Mouse (Mus musculus) embryonic facial prominence, embryonic 14.5 days (tissue): ENCODE measurements around the gene Ybx2. TPM values are rescaled to one million over a fixed set of nuclear protein-coding genes. Genes with fewer than 3 reads are reported as not detected.
A peak's percentile ranks its signal among the peaks of the same experiment; 100 is the strongest.
"Not testable (repeated sequence)": the region's sequence is repeated elsewhere in the genome, so short reads cannot be mapped to it uniquely, and the experiment has no call there.

Experiments used
- ATAC-seq: fragments of 200-750 bp; cut with Nextera tagmentation; 2 replicates; pipeline ENCODE4 v1.8.0; 2017; ENCODE audit warnings: low read depth, moderate number of reproducible peaks, moderate TSS enrichment
- DNase-seq: peaks from one replicate; pipeline ENCODE4 v3.0.0-alpha.2; 2015; ENCODE audit warnings: low spot score
- H3K27ac ChIP-seq: fragments of 300-500 bp; sonication (generic); replicated peaks from 2 replicates; pipeline ENCODE4 v1.5.1; 2014; ENCODE audit warnings: low read depth, mild to moderate bottlenecking, low read length, moderate library complexity
- H3K27me3 ChIP-seq: fragments of 300-500 bp; sonication (generic); replicated peaks from 2 replicates; pipeline ENCODE4 v1.6.1; 2014; ENCODE audit warnings: low read length; ENCODE audit not compliant: control insufficient read depth, insufficient read depth
- H3K36me3 ChIP-seq: fragments of 300-500 bp; sonication (generic); 2 replicates; pipeline ENCODE4 v1.6.1; 2014; ENCODE audit warnings: low read length, mixed read lengths; ENCODE audit not compliant: control insufficient read depth, insufficient read depth
- H3K4me1 ChIP-seq: fragments of 300-500 bp; sonication (generic); 2 replicates; pipeline ENCODE4 v1.6.1; 2014; ENCODE audit warnings: antibody characterized with exemption, low read length; ENCODE audit not compliant: control insufficient read depth, insufficient read depth
- H3K4me2 ChIP-seq: fragments of 300-500 bp; sonication (generic); 2 replicates; pipeline ENCODE4 v1.6.1; 2014; ENCODE audit warnings: low read depth, mild to moderate bottlenecking, low read length, moderate library complexity, mixed read lengths
- H3K4me3 ChIP-seq: fragments of 300-500 bp; sonication (generic); 2 replicates; pipeline ENCODE4 v1.5.1; 2014; ENCODE audit warnings: low read depth, mild to moderate bottlenecking, low read length
- H3K9ac ChIP-seq: fragments of 300-500 bp; sonication (generic); 2 replicates; pipeline ENCODE4 v1.6.1; 2014; ENCODE audit warnings: low read depth, mild to moderate bottlenecking, low read length, moderate library complexity, mixed read lengths
- H3K9me3 ChIP-seq: fragments of 300-500 bp; sonication (generic); 2 replicates; pipeline ENCODE4 v1.6.1; 2016; ENCODE audit warnings: low read length; ENCODE audit not compliant: control insufficient read depth
- WGBS: fragments of 180-500 bp; shearing (Covaris S2); extraction: QIAGEN DNeasy Blood & Tissue Kit; methylation state at CpG from one replicate; pipeline ENCODE4 v1.1.7; 2014; 5-methylcytosine and 5-hydroxymethylcytosine counted together
- polyA plus RNA-seq: library from polyadenylated mRNA; unstranded; fragments of >200 nt; fragmentation: Nextera tagmentation; extraction: Ambion mirVana; gene quantifications from 2 replicates; pipeline ENCODE4 v1.2.1, GENCODE M21; 2014

The Ybx2 gene
- polyA plus RNA-seq, 1 experiment from 2014 or later = 4.2 TPM

GRCm38 (mm10) chr11:69912716-69913530, 22.7 kb upstream of the Ybx2 start:
- WGBS = 78% methylated on average over 15 of the region's 15 CpGs

DNA sequence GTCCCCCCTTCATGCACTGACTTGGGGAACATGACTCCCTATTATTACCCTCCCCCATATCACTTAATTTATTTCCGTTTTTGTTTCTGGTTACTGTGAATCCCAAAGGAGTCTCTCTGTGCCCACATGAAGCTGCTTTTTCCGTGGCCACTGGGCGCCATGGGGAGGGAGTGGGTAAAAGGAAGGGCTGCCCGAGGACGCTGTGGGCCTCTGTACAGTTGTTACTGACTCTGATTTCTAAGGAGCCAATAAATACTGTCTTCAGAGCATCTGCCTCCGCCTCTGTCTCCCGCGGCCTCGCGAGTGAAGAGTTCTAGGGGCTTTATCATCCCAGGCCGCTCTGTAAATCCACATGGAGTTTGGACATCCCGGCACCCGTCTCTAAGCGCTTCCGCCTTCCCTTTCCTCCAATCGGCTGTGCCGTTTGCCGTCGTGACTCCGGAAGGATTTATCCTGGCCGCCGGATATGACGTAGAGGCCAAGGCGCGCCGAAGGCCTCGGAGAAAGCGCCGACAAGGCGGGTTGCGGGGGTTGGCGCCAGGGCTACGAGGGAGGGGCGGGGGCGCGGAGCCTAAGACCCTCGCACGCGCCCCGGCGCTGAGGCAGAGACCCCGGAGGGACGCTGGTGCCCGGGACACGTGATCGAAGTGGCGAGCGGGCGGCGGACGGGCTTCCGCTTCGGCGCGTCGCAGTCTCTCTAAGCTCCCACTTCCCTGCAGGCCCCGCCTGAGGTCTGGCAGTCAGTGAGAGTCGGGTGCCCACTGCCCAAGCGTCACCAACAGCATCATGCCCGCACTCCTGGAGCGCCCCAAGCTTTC, 21.8 kb upstream of the Ybx2 start, which contains the start of gene Gps2:
TSS of gene Gps2 (plus strand) at position 335 of the 818 bp plus-strand sequence.
- WGBS = 2% methylated on average over 50 of the region's 61 CpGs
- H3K36me3 ChIP-seq = peaks cover 87% of the 10 kb centered on the region
- peak within 1 kb of the TSS; percentile 85 for H3K27ac ChIP-seq
- peak within 1 kb of the TSS; percentile 68 for H3K4me3 ChIP-seq
- H3K27me3 ChIP-seq = no peaks in the 10 kb centered on the region
- peak within 1 kb of the TSS; percentile 82 for H3K9ac ChIP-seq
- DNase-seq (peak; percentile 98), ATAC-seq (peak; percentile 94)
- peak within 1 kb of the TSS; percentile 74 for H3K4me2 ChIP-seq
- no peaks in the 10 kb centered on the region for H3K4me1 ChIP-seq
- H3K9me3 ChIP-seq = no peaks in the 10 kb centered on the region

More at GRCm38 (mm10) chr11:69912716-69913530, 22.7 kb upstream of the Ybx2 start:
- Histone ChIP-seq H3K9ac (peak overlapping the region; percentile 82), H3K4me3 (peak overlapping the region; percentile 68), H3K4me2 (peak overlapping the region; percentile 74), H3K4me1 (no peaks in the 10 kb centered on the region), H3K27ac (no peak overlapping the region), H3K9me3 (no peaks in the 10 kb centered on the region), H3K27me3 (no peaks in the 10 kb centered on the region), H3K36me3 (peaks cover 87% of the 10 kb centered on the region)
- ATAC-seq = no peak
- DNase-seq = no peak

GRCm38 (mm10) chr11:69914372-69914764, 21.2 kb upstream of the Ybx2 start:
- DNase-seq (no peak), ATAC-seq (no peak)
- Histone ChIP-seq H3K4me3 (peak overlapping the region; percentile 68), H3K9ac (peak overlapping the region; percentile 82), H3K4me1 (peaks cover 5% of the 10 kb centered on the region; the same call in 1 of the 2 replicates), H3K27ac (peak overlapping the region; percentile 85), H3K27me3 (no peaks in the 10 kb centered on the region), H3K9me3 (no peaks in the 10 kb centered on the region), H3K4me2 (peak overlapping the region; percentile 74), H3K36me3 (peaks cover 87% of the 10 kb centered on the region)
- 2% methylated on average over 16 of the region's 17 CpGs for WGBS

DNA sequence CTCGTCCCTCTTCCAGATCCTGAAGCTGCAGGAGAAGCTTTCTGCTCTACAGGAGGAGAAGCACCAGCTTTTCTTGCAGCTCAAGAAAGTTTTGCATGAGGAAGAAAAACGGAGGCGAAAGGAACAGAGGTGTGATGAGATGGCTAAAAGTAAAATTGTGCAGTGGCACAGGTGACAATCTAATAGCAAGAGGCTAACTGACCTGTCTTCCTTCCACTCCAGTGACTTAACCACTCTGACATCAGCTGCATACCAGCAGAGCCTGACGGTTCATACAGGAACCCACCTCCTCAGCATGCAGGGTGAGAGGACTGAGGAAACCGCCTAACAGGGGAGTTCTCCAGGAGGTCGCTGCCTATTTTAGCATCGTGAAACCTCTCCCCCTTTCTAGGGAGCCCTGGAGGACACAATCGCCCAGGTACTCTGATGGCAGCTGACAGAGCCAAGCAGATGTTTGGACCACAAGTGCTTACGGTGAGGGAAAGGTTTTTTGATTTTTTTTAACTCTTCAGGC, 20.6 kb upstream of the Ybx2 start:
- H3K27me3 ChIP-seq = no peaks in the 10 kb centered on the region
- H3K9ac ChIP-seq = peak overlapping the region; percentile 82; the same call in 1 of the 2 replicates
- peaks cover 82% of the 10 kb centered on the region for H3K36me3 ChIP-seq
- H3K27ac ChIP-seq = no peak overlapping the region
- WGBS = 33% methylated on average over 9 of the region's 9 CpGs
- ATAC-seq (no peak), DNase-seq (no peak)
- peak overlapping the region; percentile 68 for H3K4me3 ChIP-seq
- H3K4me2 ChIP-seq = peak overlapping the region; percentile 74
- peaks cover 8% of the 10 kb centered on the region; the same call in 1 of the 2 replicates for H3K4me1 ChIP-seq
- H3K9me3 ChIP-seq = no peaks in the 10 kb centered on the region

DNA sequence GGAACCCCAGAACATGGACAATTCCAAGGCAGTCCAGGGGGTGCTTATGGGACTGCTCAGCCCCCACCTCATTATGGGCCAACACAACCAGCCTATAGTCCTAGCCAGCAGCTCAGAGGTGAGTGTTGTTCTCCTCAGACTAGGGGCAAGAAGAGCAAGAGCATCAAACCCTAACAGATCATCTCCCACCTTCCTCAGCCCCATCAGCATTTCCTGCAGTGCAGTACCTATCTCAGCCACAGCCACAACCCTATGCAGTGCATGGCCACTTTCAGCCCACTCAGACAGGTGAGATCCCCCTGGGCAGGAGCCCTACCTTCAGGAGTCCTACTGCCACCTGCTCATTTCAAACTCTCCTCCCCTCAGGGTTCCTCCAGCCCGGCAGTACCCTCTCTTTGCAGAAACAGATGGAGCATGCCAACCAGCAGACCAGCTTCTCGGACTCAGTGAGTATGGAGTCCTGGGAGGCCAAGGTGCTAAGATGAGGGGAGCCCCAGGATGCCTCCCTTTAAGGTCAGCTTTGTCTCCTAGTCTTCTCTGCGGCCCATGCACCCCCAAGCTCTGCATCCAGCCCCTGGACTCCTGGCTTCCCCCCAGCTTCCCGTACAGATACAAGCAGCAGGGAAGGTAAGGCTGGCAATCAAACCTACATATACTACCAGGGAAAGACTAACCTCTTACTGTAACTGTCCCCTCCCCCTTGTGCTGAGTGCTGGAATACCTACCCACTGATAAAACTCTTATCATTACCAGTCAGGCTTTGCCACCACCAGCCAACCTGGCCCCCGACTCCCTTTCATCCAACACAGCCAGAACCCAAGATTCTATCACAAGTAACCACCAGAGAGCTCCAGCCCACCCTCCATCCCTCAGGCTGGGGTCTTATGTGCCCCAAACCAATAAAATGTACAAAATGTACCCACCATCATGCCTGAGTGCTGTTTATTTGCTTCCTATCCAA, 19.6 kb upstream of the Ybx2 start:
- Histone ChIP-seq H3K27ac (no peak overlapping the region), H3K4me3 (no peak overlapping the region), H3K9ac (0 out of 2 replicates have a peak overlapping the region, but pooled peaks have one; percentile 30), H3K27me3 (no peaks in the 10 kb centered on the region), H3K36me3 (peaks cover 73% of the 10 kb centered on the region), H3K9me3 (no peaks in the 10 kb centered on the region), H3K4me2 (0 out of 2 replicates have a peak overlapping the region, but pooled peaks have one; percentile 74), H3K4me1 (peaks cover 8% of the 10 kb centered on the region; the same call in 1 of the 2 replicates)
- WGBS = 67% methylated on average over 5 of the region's 5 CpGs
- no peak for DNase-seq
- no peak for ATAC-seq

- DNase-seq, H3K4me1 ChIP-seq, H3K9ac ChIP-seq, H3K9me3 ChIP-seq, H3K4me2 ChIP-seq, H3K4me3 ChIP-seq, ATAC-seq, H3K27ac ChIP-seq, H3K27me3 ChIP-seq: not testable (repeated sequence)
- H3K36me3 ChIP-seq = peaks cover 64% of the 10 kb centered on the region
- WGBS = 55% methylated on average over 7 of the region's 7 CpGs
Observed at GRCm38 (mm10) chr11:69916652-69917378, 18.8 kb upstream of the Ybx2 start.

DNA sequence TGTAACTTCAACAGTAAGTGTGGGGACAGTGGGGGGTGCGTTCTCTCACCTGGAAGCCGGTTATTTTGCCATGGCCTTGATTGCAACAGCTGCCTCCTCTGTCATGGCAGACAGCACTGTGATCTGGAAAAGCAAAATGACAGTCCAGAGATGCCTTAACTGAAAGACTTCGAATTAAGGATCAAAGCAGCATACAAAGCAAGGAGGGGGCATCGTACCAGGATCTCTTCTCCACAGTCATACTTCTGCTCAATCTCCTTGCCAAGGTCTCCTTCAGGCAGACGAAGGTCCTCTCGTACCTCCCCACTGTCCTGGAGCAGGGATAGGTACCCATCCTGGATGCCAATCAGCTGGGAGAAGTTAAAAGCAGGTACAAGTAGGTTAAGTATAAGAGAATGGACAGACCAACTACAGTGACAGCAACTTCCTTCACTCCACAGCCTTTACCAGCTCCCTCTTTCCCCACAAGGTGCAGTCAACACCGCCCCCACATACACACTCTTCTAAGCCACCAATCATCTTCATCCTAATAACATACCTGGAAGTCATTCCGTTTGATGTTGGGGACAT, 18.1 kb upstream of the Ybx2 start:
- peaks cover 57% of the 10 kb centered on the region for H3K36me3 ChIP-seq
- H3K27ac ChIP-seq = no peak overlapping the region
- H3K4me2 ChIP-seq = no peak overlapping the region
- no peaks in the 10 kb centered on the region for H3K27me3 ChIP-seq
- 84% methylated on average over 8 of the region's 8 CpGs for WGBS
- no peaks in the 10 kb centered on the region for H3K9me3 ChIP-seq
- ATAC-seq = no peak
- H3K4me1 ChIP-seq = peaks cover 10% of the 10 kb centered on the region
- DNase-seq = no peak
- no peak overlapping the region for H3K4me3 ChIP-seq
- no peak overlapping the region for H3K9ac ChIP-seq
